Mouse (Mus musculus): ENCODE results near the gene Aff3. TPM values are rescaled to one million over a fixed set of nuclear protein-coding genes. Genes with fewer than 3 reads are reported as not detected.

The Aff3 gene
- polyA plus RNA-seq, 2 experiments = 0.18 to 0.22 TPM

DNA sequence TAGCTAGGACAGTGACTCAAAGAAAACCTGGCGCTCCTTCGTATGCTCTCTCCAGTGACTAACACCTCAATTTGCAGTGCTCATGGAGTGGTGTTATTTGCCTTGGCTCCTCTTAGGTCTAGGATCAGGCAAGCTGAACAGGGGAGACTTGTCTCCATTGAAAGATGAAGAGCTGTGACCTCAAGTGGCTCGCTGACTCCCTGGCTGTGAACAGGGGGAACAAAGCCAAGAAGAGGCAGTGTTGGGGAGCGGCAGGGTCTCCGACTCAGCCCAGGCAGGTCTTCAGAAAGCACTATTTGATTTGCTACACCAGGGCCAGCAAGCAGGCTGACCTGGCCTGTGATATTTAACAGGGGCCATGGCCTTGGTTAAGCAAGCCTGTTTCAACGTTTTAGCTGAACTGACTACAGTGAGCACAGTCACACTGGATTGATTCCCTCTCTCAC, 423.5 kb downstream of the Aff3 start:
- Histone ChIP-seq H3K4me1 (replicated peaks; ENCODE audit: control insufficient read depth in 2 of 2, insufficient read depth in 2 of 2, low read length in 1 of 2) (peaks cover 0 to 21% of the 10 kb centered on the region in 2 experiments; a peak in 2 of 4 replicates), H3K9me3 (ENCODE audit: control insufficient read depth, low read length) (no peaks in the 10 kb centered on the region), H3K9ac (replicated peaks) (no peak overlapping the region), H3K36me3 (replicated peaks; ENCODE audit: control insufficient read depth, insufficient read depth, low read depth) (no peaks in the 10 kb centered on the region), H3K27me3 (ENCODE audit: control insufficient read depth, insufficient read depth, low read length) (no peaks in the 10 kb centered on the region), H3K27ac (no peak overlapping the region), H3K4me2 (ENCODE audit: low read depth) (no peak overlapping the region), H3K4me3 (ENCODE audit: insufficient read depth in 1 of 2, low read depth in 2 of 2, low read length in 2 of 2) (no peak overlapping the region)
- no peak for TF ChIP-seq CTCF (IDR thresholded peaks at IDR 0.05; ENCODE audit: low read depth)
- DNase-seq (ENCODE audit: low read depth in 3 of 3, low spot score in 3 of 3) (no peak), ATAC-seq (ENCODE audit: insufficient read depth) (0 out of 2 replicates have a peak, but pooled peaks have one; percentile 15)
- 67% methylated on average over 6 of the region's 6 CpGs for WGBS (ENCODE audit: insufficient replicate concordance)

DNA sequence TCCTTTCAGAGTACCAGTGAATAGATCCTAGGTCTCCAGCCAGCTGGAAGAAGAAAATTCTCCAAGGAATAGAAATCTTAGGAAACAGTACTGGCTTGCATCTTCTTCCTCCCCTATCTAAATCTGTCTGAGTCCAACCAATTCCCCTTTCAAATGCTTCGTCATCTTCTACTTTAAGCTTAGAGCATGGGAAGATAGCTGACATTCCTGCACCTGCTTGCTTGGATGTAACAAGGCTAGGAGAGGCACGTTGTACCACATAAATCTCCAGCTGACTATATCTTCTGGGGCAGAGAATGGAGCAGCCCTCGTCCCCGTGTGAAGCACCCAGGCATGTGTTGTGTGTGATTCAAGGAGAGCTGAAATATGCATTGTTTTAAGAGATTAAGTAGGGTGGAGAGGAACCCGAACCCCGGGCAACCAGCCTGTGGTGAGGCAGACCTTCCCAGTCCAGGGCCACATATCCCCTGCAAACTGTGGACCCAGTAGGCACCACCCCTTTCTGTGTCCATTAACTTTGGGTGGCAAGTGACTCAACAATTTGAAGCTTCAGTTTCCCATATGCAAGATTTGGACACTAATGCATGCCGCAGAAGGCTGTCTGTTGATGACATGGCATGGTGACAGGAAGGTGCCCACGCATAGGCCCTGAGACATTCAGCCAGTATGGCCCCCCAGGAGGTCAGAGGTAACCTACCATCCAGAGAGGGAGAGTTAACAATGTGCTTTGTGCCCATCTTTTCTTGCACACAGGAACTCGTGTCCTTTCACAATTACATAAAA, 424.1 kb downstream of the Aff3 start:
- Histone ChIP-seq H3K9me3 (ENCODE audit: control insufficient read depth, low read length) (no peaks in the 10 kb centered on the region), H3K4me3 (ENCODE audit: insufficient read depth in 1 of 2, low read depth in 2 of 2, low read length in 2 of 2) (no peak overlapping the region), H3K27ac (no peak overlapping the region), H3K4me2 (ENCODE audit: low read depth) (no peak overlapping the region), H3K9ac (replicated peaks) (no peak overlapping the region), H3K4me1 (replicated peaks; ENCODE audit: control insufficient read depth in 2 of 2, insufficient read depth in 2 of 2, low read length in 1 of 2) (peaks cover 0 to 21% of the 10 kb centered on the region in 2 experiments; a peak in 2 of 4 replicates), H3K27me3 (ENCODE audit: control insufficient read depth, insufficient read depth, low read length) (no peaks in the 10 kb centered on the region), H3K36me3 (replicated peaks; ENCODE audit: control insufficient read depth, insufficient read depth, low read depth) (no peaks in the 10 kb centered on the region)
- TF ChIP-seq CTCF (IDR thresholded peaks at IDR 0.05; ENCODE audit: low read depth) (no peak), EP300 (IDR thresholded peaks at IDR 0.05; ENCODE audit: low read depth) (no peak)
- DNase-seq (ENCODE audit: low read depth in 3 of 3, low spot score in 3 of 3) = no peak
- WGBS (ENCODE audit: insufficient replicate concordance) = 57% methylated on average over 9 of the region's 9 CpGs
- no peak for ATAC-seq (ENCODE audit: insufficient read depth)

DNA sequence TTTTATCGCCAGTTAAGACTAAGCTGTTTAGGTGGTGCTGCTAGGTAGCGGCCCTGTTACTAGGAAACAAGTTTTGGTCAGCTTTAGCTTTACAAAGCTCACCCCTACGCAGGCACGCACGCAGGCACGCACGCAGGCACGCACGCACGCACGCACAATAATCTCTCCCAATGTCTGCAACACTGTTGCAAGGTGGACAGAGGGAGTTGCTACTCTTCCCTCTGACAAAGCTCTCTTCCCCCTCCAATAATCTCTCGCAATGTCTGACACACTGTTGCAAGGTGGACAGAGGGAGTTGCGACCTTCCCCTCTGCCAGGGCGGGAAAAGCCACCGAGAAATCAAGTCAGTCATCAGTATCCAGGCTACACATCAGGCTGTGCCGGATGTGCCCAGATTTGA, 425.2 kb downstream of the Aff3 start:
- ATAC-seq (ENCODE audit: insufficient read depth) = no peak
- peaks cover 0 to 21% of the 10 kb centered on the region in 2 experiments; a peak in 2 of 4 replicates for H3K4me1 ChIP-seq (replicated peaks; ENCODE audit: control insufficient read depth in 2 of 2, insufficient read depth in 2 of 2, low read length in 1 of 2)
- no peak overlapping the region for H3K27ac ChIP-seq
- H3K9ac ChIP-seq (replicated peaks) = no peak overlapping the region
- H3K9me3 ChIP-seq (ENCODE audit: control insufficient read depth, low read length) = no peaks in the 10 kb centered on the region
- no peak overlapping the region for H3K4me3 ChIP-seq (ENCODE audit: insufficient read depth in 1 of 2, low read depth in 2 of 2, low read length in 2 of 2)
- TF ChIP-seq CTCF (IDR thresholded peaks at IDR 0.05; ENCODE audit: low read depth) (no peak), EP300 (IDR thresholded peaks at IDR 0.05; ENCODE audit: low read depth) (no peak)
- H3K36me3 ChIP-seq (replicated peaks; ENCODE audit: control insufficient read depth, insufficient read depth, low read depth) = no peaks in the 10 kb centered on the region
- DNase-seq (ENCODE audit: low read depth in 3 of 3, low spot score in 3 of 3) = no peak
- WGBS (ENCODE audit: insufficient replicate concordance) = 79% methylated on average over 16 of the region's 16 CpGs
- no peaks in the 10 kb centered on the region for H3K27me3 ChIP-seq (ENCODE audit: control insufficient read depth, insufficient read depth, low read length)
- H3K4me2 ChIP-seq (ENCODE audit: low read depth) = no peak overlapping the region

DNA sequence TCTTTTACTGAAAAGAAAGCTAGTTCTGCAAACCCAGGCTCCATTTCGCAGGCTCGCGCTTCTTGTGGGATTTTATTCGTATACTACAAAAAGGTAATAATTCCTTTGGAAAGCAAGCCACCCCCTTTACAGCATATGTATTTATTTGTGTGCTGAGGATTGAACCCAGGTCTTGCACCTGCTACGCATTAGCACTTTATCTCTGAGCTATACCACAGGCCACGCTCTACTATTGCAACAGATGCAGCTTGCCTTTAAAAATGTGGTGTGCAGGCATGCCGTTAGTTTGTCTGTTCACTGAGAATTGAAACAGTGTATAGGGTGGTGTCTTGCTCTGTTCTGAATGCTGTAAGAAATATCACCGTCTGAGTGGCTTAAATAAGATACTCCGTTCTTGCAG, 426.9 kb downstream of the Aff3 start:
- no peak for DNase-seq (ENCODE audit: low read depth in 3 of 3, low spot score in 3 of 3)
- no peak overlapping the region for H3K4me3 ChIP-seq (ENCODE audit: insufficient read depth in 1 of 2, low read depth in 2 of 2, low read length in 2 of 2)
- no peak for TF ChIP-seq CTCF (IDR thresholded peaks at IDR 0.05; ENCODE audit: low read depth)
- TF ChIP-seq EP300 (IDR thresholded peaks at IDR 0.05; ENCODE audit: low read depth) = no peak

DNA sequence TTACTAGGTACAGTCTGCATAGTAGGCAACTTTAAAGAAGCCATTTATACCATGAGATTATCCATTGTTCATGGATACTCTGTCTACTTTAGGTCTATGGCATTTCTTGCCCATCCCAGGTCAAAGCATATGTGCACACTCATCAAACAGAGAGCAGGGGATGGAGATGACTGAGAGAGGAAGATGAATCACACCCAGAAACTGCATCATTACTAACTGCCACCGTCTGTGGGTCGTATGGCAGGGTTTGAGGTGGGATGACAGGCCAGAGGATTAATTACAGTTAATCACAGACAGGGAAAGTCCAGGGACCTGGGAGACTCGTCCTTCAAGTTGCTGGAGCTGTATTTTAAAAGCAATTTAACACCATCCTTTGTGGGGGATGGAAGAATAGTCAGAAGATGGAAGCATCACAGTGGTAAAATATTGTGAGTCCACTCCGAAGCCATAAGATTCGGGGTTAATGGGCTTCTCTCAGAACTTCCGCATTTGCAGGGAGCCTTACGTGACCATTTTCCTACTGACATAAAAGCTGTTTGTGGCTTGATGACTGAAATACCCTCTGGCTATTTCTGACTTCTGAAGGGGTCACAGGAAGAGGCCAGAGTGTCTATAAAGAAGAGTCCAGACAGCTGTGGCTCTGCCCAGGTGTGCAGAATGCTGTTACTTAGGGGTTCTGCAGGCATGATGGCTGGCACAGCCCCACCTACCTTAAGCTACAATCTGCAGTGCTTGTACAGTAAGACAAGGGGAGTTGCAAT, 427.5 kb downstream of the Aff3 start:
- Histone ChIP-seq H3K4me3 (ENCODE audit: insufficient read depth in 1 of 2, low read depth in 2 of 2, low read length in 2 of 2) (no peak overlapping the region), H3K4me1 (replicated peaks; ENCODE audit: control insufficient read depth in 2 of 2, insufficient read depth in 2 of 2, low read length in 1 of 2) (peaks cover 0 to 12% of the 10 kb centered on the region in 2 experiments; a peak in 2 of 4 replicates), H3K36me3 (replicated peaks; ENCODE audit: control insufficient read depth, insufficient read depth, low read depth) (no peaks in the 10 kb centered on the region), H3K9ac (replicated peaks) (no peak overlapping the region), H3K27ac (no peak overlapping the region), H3K27me3 (ENCODE audit: control insufficient read depth, insufficient read depth, low read length) (no peaks in the 10 kb centered on the region), H3K9me3 (ENCODE audit: control insufficient read depth, low read length) (no peaks in the 10 kb centered on the region), H3K4me2 (ENCODE audit: low read depth) (no peak overlapping the region)
- no peak for TF ChIP-seq CTCF (IDR thresholded peaks at IDR 0.05; ENCODE audit: low read depth)
- TF ChIP-seq EP300 (IDR thresholded peaks at IDR 0.05; ENCODE audit: low read depth) = no peak
- 39% methylated on average over 7 of the region's 7 CpGs for WGBS (ENCODE audit: insufficient replicate concordance)
- ATAC-seq (ENCODE audit: insufficient read depth) (no peak), DNase-seq (ENCODE audit: low read depth in 3 of 3, low spot score in 3 of 3) (no peak)

More for the DNA sequence above, 426.9 kb downstream of the Aff3 start:
- H3K9me3 ChIP-seq (ENCODE audit: control insufficient read depth, low read length) = no peaks in the 10 kb centered on the region
- H3K9ac ChIP-seq (replicated peaks) = no peak overlapping the region
- H3K27me3 ChIP-seq (ENCODE audit: control insufficient read depth, insufficient read depth, low read length) = no peaks in the 10 kb centered on the region
- H3K4me2 ChIP-seq (ENCODE audit: low read depth) = no peak overlapping the region
- 73% methylated on average over 9 of the region's 9 CpGs for WGBS (ENCODE audit: insufficient replicate concordance)
- no peaks in the 10 kb centered on the region for H3K36me3 ChIP-seq (replicated peaks; ENCODE audit: control insufficient read depth, insufficient read depth, low read depth)
- H3K27ac ChIP-seq = no peak overlapping the region
- H3K4me1 ChIP-seq (replicated peaks; ENCODE audit: control insufficient read depth in 2 of 2, insufficient read depth in 2 of 2, low read length in 1 of 2) = peaks cover 0 to 16% of the 10 kb centered on the region in 2 experiments; a peak in 2 of 4 replicates
- no peak for ATAC-seq (ENCODE audit: insufficient read depth)
